Mouse (Mus musculus): Measurements from ENCODE around the gene Cdkn2aipnl.

DNA sequence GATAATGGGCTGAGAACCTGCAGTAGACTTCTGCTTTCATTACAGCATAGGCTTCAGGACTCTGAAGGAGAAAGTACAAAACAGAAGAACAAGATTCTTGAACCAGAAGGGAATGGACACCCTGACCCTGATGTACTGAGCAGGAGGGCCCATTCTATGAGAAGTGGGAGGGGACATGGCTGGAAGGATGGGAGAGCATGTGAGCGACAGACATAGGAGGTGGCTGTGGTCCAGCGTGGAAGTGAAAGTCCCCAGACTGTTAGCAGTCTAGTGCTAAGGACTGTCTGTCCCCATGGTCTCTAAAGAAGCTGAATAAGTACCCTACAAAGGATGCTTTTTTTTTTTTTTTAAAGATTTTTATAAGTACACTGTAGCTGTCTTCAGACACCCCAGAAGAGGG lies 40.4 kb upstream of the Cdkn2aipnl start:
- TF ChIP-seq CTCF (IDR thresholded peaks at IDR 0.05; ENCODE audit: extremely low read depth, insufficient read depth, insufficient read length, insufficient replicate concordance) (no peak), POLR2A (IDR thresholded peaks at IDR 0.05; ENCODE audit: low read depth, low read length) (no peak)

All from spleen, adult 2 months (tissue).